Mouse (Mus musculus) stomach, postnatal 0 days (tissue): ENCODE measurements at regions not wholly inside any gene's neighbourhood (a gene's known extent, or its start where the extent isn't known, plus 50 kb on each side); places are given as distances from the start of the nearest gene placed in this dataset.

ENCODE experiments used
- CTCF ChIP-seq: IDR thresholded peaks from 2 replicates; pipeline ENCODE4 v1.5.1; 2016; ENCODE audit warnings: antibody characterized with exemption, low read depth, mild to moderate bottlenecking, moderate library complexity
- EP300 ChIP-seq: optimal IDR thresholded peaks from 2 replicates; pipeline ENCODE3; 2016; ENCODE audit warnings: antibody characterized with exemption

DNA sequence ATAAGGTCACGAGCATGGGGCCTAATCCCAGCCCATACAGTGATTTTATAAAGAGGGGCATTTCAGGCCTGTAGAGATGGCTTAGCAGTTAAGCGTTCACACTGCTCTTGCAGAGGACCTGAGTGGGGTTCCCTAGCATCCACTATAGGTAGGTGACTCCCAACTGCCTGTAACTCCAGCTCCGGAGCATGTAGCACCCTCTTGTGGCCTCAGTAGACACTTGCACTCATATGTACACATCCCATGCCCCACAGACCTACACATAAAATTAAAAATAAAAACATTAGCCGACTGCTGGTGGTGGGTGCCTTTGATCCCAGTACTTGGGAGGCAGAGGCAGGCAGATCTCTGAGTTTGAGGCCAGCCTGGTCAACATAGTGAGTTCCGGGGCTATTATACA is 158.8 kb downstream of the Unc5cl start:
- TF ChIP-seq CTCF: peak; percentile 45
- TF ChIP-seq EP300: no peak
